Mouse (Mus musculus) ES-E14 (cell line): ENCODE measurements around the gene Lyst.

Source experiments
- CHD2 ChIP-seq: IDR thresholded peaks from 2 replicates; pipeline ENCODE4 v1.6.1; 2014; ENCODE audit warnings: mild to moderate bottlenecking, low read depth, low read length, inconsistent platforms
- HCFC1 ChIP-seq: IDR thresholded peaks from 2 replicates; pipeline ENCODE4 v1.6.1; 2012; ENCODE audit warnings: low read length, inconsistent platforms, borderline replicate concordance; ENCODE audit not compliant: insufficient read depth

DNA sequence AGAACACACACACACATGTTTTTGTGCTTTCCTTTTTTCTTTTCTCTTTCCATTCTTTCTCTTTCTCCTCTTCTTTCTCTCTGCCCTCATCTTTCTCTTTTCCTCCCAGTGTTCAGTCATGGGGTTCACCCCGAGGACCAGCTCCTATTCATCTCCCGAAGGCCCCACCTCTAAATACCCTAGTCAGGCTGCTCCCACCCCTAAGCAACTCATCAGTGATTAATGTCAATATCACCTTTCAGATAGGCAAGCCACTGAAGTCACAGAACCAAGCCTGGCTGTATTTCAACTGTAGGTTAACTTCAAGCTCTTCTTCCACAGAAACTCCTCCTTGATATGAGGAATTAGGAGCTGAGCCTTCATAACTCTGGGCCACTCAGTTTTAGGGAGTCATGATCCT lies 26.1 kb upstream of the Lyst start:
- TF ChIP-seq HCFC1 (no peak), CHD2 (no peak)
